Mouse (Mus musculus): ENCODE measurements at regions not wholly inside any gene's neighbourhood (a gene's known extent, or its start where the extent isn't known, plus 50 kb on each side); places are given as distances from the start of the nearest gene placed in this dataset.
"Not testable (repeated sequence)": the region's sequence is repeated elsewhere in the genome, so short reads cannot be mapped to it uniquely, and the experiment has no call there.

DNA sequence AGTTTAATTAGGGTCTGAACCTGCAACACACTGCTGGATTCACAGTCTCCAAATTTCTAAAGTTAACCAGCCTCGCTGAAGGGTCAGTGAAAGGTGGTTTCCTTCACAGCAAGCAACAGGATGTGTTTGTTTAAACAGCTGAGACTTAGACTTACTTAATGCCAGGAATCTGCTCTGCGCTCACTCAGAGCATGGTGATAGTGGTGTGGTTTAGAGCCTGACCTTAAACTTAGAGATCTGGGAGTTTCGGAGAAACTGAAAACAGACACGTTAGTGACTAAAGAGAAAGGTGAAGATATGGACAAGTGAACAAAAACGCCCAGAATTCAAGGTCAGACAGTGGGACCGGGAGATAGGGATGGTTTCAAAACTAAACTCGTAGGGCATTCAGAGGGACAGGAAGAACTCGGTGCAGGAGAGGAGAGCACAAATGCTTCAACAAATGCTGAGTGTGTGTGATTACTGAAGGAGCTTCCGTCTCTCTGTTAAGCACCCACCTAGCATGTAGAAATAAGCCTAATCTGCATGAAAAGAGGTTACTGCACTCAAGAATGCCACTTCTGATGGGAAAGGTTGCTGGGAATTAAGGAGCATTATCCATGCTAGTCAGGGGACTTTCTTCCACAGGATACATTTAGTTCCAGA, 97.2 kb upstream of the Ifngr1 start:
- DNase-seq (ENCODE audit: low spot score) = no peak

DNA sequence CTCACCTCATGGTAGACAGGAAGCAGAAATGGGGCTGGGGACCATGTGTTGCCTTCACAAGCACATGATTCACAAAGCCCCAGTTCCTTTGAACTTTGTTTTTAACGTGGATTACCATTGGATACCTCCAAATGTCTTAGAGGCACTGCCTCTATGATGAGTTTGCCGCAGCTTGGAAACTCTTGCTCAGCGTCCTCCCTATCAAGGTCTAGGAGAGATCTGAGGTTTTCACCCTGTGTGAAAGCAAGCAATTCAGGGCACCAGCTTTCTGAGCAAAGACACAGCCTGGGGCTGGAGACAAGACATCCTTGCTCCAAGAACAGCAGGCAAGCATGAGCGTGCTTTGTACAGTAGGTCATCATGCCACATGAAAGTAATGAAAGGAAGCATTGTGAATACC, 93.6 kb upstream of the Ifngr1 start:
- DNase-seq (ENCODE audit: low spot score) = no peak

DNA sequence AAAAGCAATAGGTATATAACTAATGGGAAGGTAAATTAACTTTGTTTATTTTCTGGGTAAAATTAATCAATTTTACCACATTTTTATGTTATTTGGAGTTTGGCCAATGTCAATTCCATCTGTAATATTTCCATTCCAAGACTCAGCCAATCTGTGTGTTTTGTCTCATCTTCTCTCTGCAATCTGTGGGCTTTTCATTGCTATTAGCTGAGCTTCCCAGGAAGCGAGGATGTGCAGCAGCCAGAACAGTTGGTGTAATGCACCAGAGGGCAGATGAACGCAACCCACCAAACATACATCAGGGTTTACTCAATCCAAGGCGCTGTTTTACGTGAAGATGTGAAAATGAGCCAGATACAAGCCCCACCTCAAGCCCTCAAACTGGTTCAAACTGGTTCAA, 88.9 kb upstream of the Ifngr1 start:
- no peak for DNase-seq (ENCODE audit: low spot score)

DNA sequence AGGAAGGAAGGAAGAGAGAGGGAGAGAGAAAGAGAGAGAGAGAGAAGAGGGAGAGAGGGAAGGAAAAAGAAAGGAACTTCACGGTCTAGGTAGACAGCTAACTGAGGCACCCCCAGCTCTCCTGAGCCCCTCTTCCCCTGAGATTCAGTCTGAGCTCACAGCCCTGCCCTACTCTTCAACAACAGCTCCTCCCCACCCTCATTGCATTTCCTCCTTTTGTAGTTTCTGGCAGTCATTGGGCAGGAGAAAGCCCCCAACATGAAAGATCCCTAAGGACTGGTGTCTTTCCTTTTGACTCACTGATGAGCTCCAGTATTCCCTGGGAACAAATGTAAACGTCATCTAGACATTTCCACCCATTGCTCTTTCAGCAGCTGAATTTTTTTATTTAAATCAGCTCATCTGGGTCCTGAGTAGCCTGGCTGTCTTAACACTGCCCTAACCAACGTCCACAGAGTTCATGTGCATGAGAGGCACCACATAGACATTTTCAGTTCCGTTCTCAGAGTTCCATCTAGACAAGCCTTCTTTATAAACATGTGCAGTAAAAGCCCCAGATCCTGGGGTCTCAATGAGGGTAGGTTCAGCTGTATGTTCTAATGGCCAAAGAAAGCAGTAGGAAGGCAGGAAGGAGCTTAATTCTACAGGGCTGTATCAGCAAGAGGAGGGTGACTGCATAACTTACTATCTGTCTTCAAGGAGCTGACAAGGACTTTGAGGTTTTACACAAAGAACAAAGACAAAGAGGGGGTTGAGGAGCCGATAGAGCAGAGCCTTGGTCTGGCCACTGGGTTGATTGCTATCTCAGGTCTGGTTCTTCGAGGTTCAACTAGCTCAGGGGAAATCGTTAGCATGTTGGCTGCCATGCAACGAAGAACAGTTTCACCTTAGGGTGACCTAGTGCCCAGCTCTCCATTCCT, 87.6 kb upstream of the Ifngr1 start:
- no peak for DNase-seq (ENCODE audit: low spot score)

DNA sequence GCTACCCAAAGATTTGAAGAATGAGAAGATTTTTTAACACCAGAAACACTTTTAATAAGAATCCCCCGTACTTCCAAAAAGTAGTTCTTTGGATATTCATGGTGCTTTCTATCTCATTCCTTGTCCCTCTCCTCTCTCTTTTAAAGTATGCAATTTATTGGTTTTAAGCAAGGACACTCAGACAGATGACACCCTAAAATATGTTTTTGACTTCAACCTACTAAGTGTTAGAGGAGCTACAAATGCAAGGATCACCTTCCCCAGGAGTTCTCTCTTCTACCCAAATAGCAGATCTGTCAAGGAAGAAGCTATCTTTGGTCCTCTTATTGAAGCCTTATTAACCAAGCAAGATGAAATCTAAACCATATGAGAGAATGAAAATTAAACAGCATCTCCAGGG, 86.6 kb upstream of the Ifngr1 start:
- DNase-seq (ENCODE audit: low spot score) = no peak

DNA sequence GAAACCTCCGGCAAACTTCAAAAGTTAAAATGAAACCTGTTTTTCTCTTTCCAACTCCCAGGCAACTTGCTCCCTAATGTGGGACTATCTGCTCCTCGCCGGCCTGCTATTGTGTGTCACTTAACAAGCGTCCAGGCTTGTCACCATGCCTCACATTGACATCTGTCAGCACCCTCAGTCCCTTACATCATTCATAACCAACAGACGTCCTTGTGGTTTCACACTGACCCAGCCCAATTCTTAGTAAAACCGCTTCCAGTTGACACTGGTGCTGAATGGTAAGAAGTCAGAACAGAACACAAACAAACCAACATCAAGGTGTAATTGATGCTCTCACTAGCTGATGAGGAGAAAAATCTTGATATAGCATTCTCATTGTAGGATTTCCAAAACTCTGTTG, 85.8 kb upstream of the Ifngr1 start:
- DNase-seq (ENCODE audit: low spot score) = no peak

DNA sequence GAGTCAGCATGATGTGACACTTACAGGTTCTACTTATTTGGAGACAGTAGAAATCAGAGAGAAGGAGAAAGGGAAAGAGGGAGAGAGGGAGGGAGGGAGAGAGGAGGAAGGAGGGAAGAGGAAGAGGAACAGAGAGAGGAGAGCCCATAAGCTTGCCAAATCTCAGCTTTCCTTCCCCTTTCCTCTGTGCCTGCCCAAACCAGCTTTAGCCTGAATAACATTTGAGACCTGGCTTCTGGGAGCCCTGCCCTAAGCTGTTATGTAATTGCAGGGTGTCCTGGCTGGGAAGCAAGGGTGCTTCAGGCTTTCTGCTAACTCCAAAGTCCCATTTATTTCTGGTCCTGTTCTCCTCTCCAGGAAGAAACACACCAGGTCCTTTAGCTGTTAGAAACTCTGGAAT, 85.3 kb upstream of the Ifngr1 start:
- DNase-seq (ENCODE audit: low spot score) = no peak

DNA sequence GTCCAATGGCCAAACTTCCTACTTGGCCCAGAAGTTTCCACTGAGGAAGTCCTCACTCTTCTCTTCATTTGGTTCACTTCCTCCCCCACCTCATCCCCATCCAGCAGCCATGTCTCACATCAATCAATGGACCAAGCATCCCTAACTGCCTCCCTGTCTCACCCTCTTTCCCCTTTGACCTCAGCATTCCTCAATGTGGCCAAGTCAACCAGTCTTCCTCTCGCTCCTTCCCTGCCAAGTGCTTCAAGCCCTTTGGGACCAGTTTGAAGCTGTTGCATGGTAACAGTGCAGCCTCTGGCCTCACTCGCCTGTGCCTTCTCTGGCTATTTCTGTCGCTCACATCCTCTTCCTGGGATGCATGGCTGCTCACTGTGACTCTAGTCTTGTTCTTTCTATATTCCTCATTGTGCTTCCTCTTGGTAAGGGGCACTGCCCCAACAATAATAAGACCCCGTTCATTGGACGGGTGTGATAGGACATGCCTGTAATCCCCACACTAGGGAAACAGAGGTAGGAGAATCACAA, 83.5 kb upstream of the Ifngr1 start:
- no peak for DNase-seq (ENCODE audit: low spot score)

DNA sequence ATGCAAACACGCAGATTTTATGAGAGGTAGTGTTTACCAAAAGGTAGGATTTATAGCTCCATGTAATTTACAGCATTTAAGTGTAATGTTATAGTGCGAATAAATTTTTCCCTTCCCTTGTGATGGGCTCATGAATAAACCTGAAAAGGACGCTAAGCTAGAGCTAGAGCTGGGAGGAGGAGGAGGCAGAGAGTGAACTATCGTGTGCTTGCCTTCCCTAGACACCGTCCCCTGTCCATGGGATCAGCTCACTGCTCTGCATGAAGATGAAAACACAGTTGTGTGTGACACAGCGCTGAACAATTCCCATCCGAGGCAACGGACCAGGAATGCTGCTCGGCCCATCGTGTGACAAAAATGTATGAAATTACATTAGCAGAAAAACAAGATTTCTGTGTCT, 81.7 kb upstream of the Ifngr1 start:
- DNase-seq (ENCODE audit: low spot score) = no peak

DNA sequence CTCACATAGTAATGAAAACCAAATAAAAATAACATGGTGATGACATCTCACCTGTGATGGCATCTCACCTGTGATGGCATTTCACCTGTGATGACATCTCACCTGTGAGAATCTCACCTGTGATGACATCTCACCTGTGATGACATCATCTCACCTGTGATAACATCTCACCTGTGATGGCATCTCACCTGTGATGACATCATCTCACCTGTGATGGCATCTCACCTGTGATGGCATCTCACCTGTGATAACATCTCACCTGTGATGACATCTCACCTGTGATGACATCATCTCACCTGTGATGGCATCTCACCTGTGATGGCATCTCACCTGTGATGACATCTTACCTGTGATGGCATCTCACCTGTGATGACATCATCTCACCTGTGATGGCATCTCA, 77.4 kb upstream of the Ifngr1 start:
- not testable (repeated sequence) for DNase-seq (ENCODE audit: low spot score)

DNA sequence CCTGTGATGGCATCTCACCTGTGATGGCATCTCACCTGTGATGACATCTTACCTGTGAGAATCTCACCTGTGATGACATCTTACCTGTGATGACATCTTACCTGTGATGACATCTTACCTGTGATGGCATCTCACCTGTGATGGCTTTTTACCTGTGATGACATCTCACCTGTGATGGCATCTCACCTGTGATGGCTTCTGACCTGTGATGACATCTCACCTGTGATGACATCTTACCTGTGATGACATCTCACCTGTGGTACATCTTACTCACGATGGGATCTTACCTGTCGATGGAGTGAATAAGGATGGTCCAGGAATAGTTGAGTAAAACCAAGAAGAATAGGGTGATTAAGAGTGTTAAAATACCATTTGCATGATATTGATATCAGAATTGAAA, 76.9 kb upstream of the Ifngr1 start:
- DNase-seq (ENCODE audit: low spot score) = no peak

DNA sequence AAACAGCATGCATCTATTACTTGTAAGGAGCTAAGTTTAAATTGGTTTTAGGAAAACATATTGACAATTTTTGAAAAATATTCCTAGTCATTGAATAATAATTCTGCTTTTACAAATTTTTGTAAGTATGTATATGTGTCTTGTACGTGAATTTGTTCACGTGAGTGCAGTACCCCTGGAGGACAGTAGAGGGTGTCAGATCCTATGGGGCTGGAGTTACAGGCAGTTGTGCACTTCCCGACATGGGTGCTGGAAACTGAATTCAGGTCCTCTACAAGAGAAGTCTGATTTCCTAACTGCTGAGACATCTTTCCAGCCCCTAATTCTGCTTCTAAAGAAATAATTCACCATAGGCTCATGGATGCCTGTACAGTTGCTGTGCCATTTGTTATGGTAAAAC, 75.7 kb upstream of the Ifngr1 start:
- DNase-seq (ENCODE audit: low spot score) = no peak

DNA sequence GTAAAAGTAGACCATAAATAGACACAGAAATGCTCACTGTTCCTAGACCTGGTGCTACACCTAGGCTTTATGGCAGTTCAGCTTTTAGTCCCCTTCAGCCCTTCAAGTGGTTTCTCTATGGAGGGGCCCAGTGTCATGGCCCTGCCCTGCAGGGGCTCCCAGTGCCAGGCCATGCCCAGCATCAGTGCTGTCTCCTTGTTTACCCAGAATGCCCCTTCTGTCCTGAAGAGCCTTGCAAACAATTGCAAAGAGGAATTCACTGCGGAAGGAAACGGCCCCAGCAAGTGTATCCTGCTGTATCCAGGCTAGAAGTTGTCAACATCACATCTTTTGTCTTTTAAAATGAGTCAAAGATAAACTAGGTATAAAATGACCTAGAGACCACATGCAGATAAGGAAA, 74.7 kb upstream of the Ifngr1 start:
- no peak for DNase-seq (ENCODE audit: low spot score)

DNA sequence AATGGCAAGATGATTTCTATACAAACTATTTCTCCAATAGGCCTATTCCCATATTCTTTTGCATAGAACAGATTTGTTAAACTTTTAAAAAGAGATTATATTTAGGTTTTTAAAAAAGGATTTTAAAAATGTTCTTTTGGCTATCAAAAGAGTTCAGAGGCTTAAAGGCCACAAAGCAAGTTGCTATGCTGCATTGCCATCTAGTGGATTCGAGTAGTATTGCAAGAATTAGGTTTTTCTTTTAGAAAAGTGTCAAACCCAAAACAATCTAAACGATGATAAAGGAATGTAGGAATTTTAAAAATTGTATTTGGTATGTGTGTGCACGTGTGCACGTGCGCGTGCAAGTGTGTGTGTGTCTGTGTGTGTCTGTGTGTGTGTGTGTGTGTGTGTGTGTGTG, 73.0 kb upstream of the Ifngr1 start:
- no peak for DNase-seq (ENCODE audit: low spot score)

DNA sequence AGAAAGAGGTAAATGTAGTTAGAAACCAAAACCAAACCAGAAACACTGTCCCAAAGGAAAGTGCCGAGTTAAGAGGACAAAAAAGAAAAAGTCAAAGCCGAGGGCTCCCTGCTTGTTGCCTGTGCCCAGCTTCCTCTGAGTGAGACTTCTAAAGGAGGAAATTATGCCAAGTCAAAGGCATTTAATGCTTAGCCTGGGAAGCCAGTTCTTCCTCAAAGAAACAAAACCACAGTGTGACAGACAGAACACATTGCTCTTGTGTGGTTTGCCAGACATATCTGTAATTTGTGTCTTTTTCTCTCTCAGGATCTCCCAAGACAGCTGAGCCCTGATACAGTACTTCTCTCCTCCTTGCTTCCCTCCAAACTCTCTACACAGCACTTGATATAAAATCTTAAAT, 69.6 kb upstream of the Ifngr1 start:
- no peak for DNase-seq (ENCODE audit: low spot score)

DNA sequence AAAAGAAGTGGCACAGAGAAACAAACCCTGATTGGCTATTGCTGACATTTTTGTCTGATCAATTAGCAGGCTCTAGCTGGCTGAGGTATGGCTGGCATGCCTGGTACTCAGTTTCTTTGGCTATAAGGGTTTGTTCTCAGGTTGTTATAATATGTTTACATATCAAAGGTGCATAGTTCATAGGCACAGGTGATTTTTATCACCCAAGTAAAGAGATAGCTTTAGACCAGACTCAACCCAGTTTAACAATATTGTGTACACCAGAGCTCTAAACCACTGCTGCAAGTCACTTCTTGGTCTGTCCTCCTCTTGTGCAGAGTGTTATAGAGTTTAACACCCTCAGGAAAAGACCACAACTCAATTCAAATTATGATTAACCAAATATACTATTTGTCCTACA, 65.8 kb upstream of the Ifngr1 start:
- no peak for DNase-seq (ENCODE audit: low spot score)

DNA sequence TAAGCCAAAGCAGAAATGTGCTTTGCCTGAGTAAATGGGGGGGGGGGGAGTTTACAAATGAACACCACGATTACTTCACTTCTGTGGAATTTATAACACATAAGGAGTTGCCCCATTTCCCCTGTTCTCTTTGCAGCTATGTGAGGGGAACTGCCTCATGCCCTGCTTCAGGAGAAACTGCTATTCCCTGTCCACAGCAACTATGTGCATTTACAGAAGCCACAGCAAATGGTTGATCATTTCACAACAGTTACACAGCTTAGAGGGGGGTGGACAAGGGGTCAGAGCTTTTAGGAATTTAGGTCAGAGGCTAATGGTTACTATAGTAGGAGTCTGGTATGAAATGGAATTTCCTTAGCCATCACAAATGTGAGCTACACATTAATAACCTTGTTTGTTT, 65.4 kb upstream of the Ifngr1 start:
- no peak for DNase-seq (ENCODE audit: low spot score)

DNA sequence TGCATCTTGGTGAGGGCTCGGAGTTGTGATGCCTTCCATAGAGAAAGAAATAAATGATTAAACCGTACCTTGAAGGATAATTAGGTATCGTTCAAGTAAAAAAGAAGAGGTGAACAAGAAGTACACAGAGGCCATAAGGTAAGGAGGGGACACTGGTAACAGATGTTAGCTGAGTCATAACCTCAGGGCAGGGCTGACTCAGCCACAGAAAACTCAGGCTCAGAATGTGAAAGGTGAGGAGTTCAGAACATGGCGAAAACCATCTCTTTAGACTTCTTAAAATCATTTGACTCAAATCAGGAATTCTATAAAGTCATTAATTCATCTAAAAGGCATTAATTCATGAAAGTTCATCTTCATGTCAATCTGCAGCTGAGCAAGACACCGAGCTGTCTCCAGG, 62.1 kb upstream of the Ifngr1 start:
- no peak for DNase-seq (ENCODE audit: low spot score)

DNA sequence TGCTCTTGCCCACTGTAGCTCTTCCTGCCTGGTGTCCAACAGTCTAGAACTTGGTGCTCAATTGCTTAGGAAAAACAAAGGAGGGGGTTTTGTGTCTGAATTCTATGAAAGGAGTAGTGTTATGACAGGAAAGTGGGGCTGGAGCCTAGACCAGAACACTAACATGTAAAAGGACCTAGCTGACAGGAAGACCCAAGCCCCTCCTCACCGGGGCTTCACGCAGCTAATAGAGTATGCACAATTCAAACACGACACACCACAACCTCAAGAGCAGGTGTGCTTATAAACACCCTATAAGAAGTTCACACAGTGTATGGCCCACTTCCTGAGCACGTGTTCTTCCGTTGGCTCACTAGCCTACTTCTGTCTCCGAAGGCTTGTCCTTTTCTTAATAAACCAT, 61.7 kb upstream of the Ifngr1 start:
- no peak for DNase-seq (ENCODE audit: low spot score)

DNA sequence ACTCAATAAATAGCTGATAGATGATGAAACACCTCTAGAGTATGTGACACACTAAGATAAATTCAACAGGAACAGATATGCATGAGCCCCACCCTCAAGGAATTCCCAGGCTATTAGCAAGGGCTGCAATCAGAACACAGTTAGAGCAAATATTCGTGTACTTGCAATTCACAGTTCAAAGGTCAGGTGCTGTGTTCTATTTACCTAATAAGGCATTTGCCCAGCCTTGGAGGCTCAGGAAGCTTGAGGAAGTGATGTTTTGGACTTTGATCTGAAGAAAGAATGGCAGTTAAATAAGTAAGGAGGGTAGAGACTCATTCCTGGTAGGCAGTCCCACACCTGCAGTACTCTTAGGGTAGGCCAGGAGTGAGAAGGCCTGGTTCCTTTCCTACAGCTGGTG, 60.3 kb upstream of the Ifngr1 start:
- no peak for DNase-seq (ENCODE audit: low spot score)

DNA sequence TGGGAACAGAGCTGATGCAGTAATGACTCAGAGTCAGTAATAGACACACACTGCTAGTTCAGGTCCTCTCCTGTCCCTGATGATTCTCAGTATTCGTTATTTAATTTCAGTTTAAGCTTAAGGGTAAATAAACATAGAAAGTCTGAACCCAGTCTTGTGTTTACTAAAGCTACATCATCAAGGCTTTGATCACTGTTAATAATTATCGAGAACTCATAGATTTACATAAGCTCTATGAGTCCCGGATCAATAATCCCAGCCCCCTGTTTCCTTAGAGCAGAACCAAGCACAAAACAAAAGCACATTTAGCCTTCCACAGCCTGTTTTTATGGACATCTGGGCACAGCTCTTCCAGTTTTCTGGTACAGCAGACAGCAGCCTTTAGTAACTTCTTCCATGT, 59.0 kb upstream of the Ifngr1 start:
- DNase-seq (ENCODE audit: low spot score) = no peak

DNA sequence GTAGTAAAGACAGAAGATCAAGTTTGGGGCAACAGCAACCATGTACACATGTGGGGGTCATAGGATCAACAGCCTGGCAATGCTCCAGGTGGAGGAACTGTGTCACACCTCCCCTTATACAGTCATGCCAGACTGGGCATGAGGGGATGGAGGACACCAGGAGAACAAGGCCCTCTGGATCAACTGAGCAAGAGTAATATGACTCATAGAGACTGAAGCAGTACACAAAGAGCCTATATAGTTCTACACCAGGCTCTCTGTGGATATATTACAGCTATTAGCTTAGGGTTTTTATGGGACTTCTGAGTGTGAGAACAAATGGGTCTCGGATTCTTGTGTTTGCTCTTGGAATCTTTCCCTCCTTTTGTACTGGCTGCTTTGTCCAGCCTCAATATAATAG, 57.9 kb upstream of the Ifngr1 start:
- DNase-seq (ENCODE audit: low spot score) = no peak
